Mouse (Mus musculus): ENCODE data around the gene Dzank1.

- no peak for TF ChIP-seq POLR2A (IDR thresholded peaks at IDR 0.05; ENCODE audit: low read depth, low read length)
- TF ChIP-seq CTCF (IDR thresholded peaks at IDR 0.05; ENCODE audit: extremely low read depth, insufficient read depth, insufficient read length, insufficient replicate concordance): no peak
These were observed 60.0 kb downstream of the Dzank1 start for GRCm38 (mm10) chr2:144467203-144467602.

All from spleen, adult 2 months (tissue).